Mouse (Mus musculus) heart, embryonic 10.5 days (tissue): ENCODE data around the gene Kdr. TPM values are rescaled to one million over a fixed set of nuclear protein-coding genes. Genes with fewer than 3 reads are reported as not detected.

Experiments used
- microRNA-seq: library from miRNA; unstranded; fragments of <30 nt; microRNA quantifications from one replicate; pipeline ENCODE4, GENCODE M21; 2017
- polyA plus RNA-seq: library from polyadenylated mRNA; unstranded; fragments of >200 nt; fragmentation: Nextera tagmentation; extraction: Ambion mirVana; gene quantifications from 2 replicates; pipeline ENCODE4 v1.2.1, GENCODE M21; 2016

Kdr gene
- polyA plus RNA-seq, 1 experiment from 2014 or later = 36.7 TPM

Small RNAs within 50 kb of the gene (microRNA-seq; reads per million reads assigned to microRNA genes)
- gene Gm25374 = not detected

Other genes with a start within 250 kb of the Kdr start
- 31.0 and 32.6 TPM in 2 replicates for gene Srd5a3, start 161.8 kb upstream of the Kdr start, polyA plus RNA-seq
- 71.1 and 101 TPM in 2 replicates for gene Tmem165, start 205.4 kb upstream of the Kdr start, polyA plus RNA-seq